Mouse (Mus musculus): Measurements from ENCODE around the gene Apol9b.

DNA sequence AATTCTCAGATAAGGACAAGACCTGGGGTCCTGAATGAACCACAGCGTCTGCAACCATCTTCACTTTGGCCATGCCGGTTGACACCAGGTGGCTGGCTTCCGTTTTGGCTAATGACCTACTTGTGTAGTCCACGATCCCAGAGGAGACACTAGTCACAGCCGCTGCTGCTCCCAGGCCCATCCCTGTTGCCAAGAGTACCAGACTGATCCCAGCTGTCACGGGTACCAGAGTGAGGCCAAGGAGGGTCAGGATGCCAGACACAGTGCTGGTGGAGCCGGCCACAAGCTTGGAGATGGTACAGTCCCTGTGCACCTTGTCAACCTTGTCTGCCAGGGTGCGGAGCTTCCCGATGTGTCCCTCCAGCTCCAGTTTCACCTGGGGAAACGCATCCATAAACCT is 20.9 kb downstream of the Apol9b start:
- TF ChIP-seq CTCF (IDR thresholded peaks at IDR 0.05; ENCODE audit: insufficient read depth, low read length) (no peak), POLR2A (IDR thresholded peaks at IDR 0.05; ENCODE audit: borderline replicate concordance, extremely low read depth, low read depth, low read length) (no peak)

All from lung, adult 2 months (tissue).